Mouse (Mus musculus) hindbrain, embryonic 14.5 days (tissue): Measurements from ENCODE around the gene Gpr146. TPM values are rescaled to one million over a fixed set of nuclear protein-coding genes. Genes with fewer than 3 reads are reported as not detected.

Experiments
- ATAC-seq: fragments of 200-750 bp; cut with Nextera tagmentation; 2 replicates; pipeline ENCODE4 v1.8.0; 2017; ENCODE audit warnings: moderate number of reproducible peaks, mild to moderate bottlenecking, moderate TSS enrichment, moderate library complexity; ENCODE audit not compliant: low FRiP score
- DNase-seq: peaks from one replicate; pipeline ENCODE4 v3.0.0-alpha.2; 2015; ENCODE audit warnings: low spot score
- H3K27ac ChIP-seq: fragments of 300-500 bp; sonication (generic); 2 replicates; pipeline ENCODE4 v1.5.1; 2014; ENCODE audit warnings: mild to moderate bottlenecking, moderate library complexity
- H3K27me3 ChIP-seq: fragments of 300-500 bp; sonication (generic); 2 replicates; pipeline ENCODE4 v1.6.1; 2014; ENCODE audit warnings: mild to moderate bottlenecking, low read length, mixed read lengths; ENCODE audit not compliant: control insufficient read depth, insufficient read depth
- H3K36me3 ChIP-seq: fragments of 300-500 bp; sonication (generic); replicated peaks from 2 replicates; pipeline ENCODE4 v1.6.1; 2014; ENCODE audit not compliant: control insufficient read depth, insufficient read depth
- H3K4me1 ChIP-seq: fragments of 300-500 bp; sonication (generic); replicated peaks from 2 replicates; pipeline ENCODE4 v1.6.1; 2014; ENCODE audit warnings: antibody characterized with exemption, low read length, mixed read lengths; ENCODE audit not compliant: control insufficient read depth, insufficient read depth
- H3K4me2 ChIP-seq: fragments of 300-500 bp; sonication (generic); replicated peaks from 2 replicates; pipeline ENCODE4 v1.6.1; 2014; ENCODE audit warnings: mild to moderate bottlenecking, moderate library complexity
- H3K4me3 ChIP-seq: fragments of 300-500 bp; sonication (generic); replicated peaks from 2 replicates; pipeline ENCODE4 v1.5.1; 2014; ENCODE audit warnings: mild to moderate bottlenecking, low read length
- H3K9ac ChIP-seq: fragments of 300-500 bp; sonication (generic); 2 replicates; pipeline ENCODE4 v1.6.1; 2014
- H3K9me3 ChIP-seq: fragments of 300-500 bp; sonication (generic); 2 replicates; pipeline ENCODE4 v1.6.1; 2016; ENCODE audit warnings: low read length; ENCODE audit not compliant: control insufficient read depth
- WGBS: fragments of 180-500 bp; shearing (Covaris S2); extraction: QIAGEN DNeasy Blood & Tissue Kit; methylation state at CpG from one replicate; pipeline ENCODE4 v1.1.7; 2014; 5-methylcytosine and 5-hydroxymethylcytosine counted together
- polyA plus RNA-seq: library from polyadenylated mRNA; unstranded; fragments of >200 nt; fragmentation: Nextera tagmentation; extraction: Ambion mirVana; gene quantifications from 2 replicates; pipeline ENCODE4 v1.2.1, GENCODE M21; 2014

Gene Gpr146
- polyA plus RNA-seq, 1 experiment from 2014 or later, result 2.7 TPM

DNA sequence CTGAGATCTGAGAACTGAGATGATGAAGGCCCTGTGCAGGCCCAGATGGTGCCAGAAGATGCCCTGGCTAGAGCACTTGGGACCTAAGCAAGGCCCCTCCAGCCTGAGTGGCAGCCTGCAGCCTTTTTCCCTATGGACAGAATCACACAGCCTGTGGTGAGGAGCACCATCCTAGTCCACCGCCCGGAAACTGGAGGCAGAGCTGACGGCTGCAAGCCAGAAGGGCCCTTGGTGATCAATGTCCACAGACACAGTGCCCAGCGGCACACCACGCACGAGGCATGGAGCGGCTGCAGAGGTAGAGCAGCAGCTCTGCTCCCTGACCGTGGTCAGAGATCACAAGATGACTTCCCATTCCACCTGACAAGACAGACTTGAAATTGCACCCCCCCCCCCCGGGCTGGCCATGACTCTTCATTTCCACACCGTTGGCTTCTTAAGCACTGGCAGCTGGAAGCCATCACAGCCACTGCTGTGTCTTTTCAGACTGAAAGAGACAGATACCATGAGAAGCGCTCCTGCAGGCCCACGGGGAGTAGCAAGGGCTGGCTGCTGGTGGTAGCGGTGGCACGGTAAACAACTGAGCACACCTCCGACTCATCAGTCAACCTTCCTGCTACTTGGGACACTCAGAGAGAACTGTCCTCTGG lies 34.3 kb downstream of the Gpr146 start:
- H3K4me2 ChIP-seq, result no peak overlapping the region
- H3K4me3 ChIP-seq, result no peak overlapping the region
- ATAC-seq, result no peak
- no peaks in the 10 kb centered on the region for H3K36me3 ChIP-seq
- no peaks in the 10 kb centered on the region for H3K27me3 ChIP-seq
- no peaks in the 10 kb centered on the region for H3K9me3 ChIP-seq
- WGBS, result 65% methylated on average over 15 of the region's 15 CpGs
- H3K9ac ChIP-seq, result no peak overlapping the region
- H3K4me1 ChIP-seq, result no peaks in the 10 kb centered on the region
- DNase-seq, result no peak
- H3K27ac ChIP-seq, result no peak overlapping the region

DNA sequence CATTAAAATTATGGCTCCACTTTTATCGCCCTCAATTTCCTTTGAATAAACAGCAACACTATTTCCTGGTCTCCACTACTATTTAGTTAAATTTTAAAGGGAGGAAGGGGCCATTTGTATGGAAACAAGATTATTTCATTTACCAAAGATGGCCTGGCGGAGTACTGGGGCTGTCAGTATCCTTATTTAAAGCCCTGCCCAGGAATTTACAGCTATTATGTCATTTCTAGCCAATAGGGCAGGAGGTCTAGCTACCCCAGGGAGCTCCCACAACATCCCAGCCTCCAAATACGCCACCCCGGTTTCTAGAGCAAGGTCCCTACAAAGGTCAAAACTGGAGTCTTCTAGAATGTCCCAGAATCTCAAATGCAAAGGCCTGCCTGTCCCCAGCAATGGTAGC lies 36.0 kb downstream of the Gpr146 start:
- Histone ChIP-seq H3K27me3 (no peaks in the 10 kb centered on the region), H3K9me3 (no peaks in the 10 kb centered on the region), H3K4me2 (no peak overlapping the region), H3K36me3 (no peaks in the 10 kb centered on the region), H3K9ac (no peak overlapping the region), H3K4me3 (no peak overlapping the region), H3K27ac (no peak overlapping the region), H3K4me1 (peaks cover 6% of the 10 kb centered on the region; the same call in 1 of the 2 replicates)
- no peak for ATAC-seq
- no peak for DNase-seq
- WGBS, result 87% methylated on average over 4 of the region's 4 CpGs

DNA sequence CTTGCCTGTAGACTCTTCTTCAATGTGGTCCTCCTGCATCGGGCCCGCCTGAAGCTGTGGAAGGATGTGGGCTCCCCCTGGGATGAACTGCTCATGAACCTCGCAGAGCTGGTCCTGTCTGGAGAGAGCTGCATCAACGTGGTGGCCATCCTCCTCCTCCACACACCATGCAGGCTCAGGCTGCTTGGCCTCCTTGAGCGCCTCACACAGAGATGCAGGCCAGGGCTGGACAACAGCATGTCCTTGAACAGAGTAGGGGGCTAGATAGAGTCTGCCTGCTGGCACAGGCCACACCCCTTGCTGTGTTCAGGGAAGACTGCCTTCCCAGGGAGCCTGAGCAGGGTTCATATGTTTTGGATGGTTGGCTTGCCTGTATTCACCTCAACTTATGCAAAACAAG lies 37.5 kb downstream of the Gpr146 start:
- H3K4me2 ChIP-seq, result no peak overlapping the region
- DNase-seq (no peak), ATAC-seq (no peak)
- H3K27me3 ChIP-seq, result no peaks in the 10 kb centered on the region
- no peak overlapping the region for H3K9ac ChIP-seq
- H3K36me3 ChIP-seq, result no peaks in the 10 kb centered on the region
- H3K27ac ChIP-seq, result no peak overlapping the region
- no peaks in the 10 kb centered on the region for H3K9me3 ChIP-seq
- WGBS, result 93% methylated on average over 5 of the region's 5 CpGs
- H3K4me3 ChIP-seq, result no peak overlapping the region
- peaks cover 17% of the 10 kb centered on the region for H3K4me1 ChIP-seq

DNA sequence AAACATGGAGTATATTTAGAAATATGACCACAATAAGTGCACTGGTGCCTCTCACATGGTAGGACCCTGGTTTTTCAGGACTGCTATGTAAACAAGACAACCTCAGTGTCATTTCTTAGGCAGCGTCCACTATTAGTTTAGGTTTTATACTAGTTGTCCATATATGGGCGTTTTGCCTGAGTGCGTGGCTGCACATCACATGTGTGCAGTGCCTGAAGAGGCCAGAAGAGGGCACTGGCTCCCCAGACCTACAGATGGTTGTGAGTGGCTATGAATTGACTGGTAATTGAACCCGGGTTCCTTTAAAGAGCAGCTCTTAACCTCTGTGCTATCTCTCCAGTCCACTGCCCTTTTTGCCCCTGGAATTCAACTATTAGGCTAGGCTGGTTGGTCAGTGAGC lies 39.4 kb downstream of the Gpr146 start:
- Histone ChIP-seq H3K36me3 (no peaks in the 10 kb centered on the region), H3K27ac (no peak overlapping the region), H3K4me2 (no peak overlapping the region), H3K9me3 (no peaks in the 10 kb centered on the region), H3K9ac (no peak overlapping the region), H3K4me1 (peaks cover 17% of the 10 kb centered on the region), H3K4me3 (no peak overlapping the region), H3K27me3 (no peaks in the 10 kb centered on the region)
- 93% methylated on average over 4 of the region's 4 CpGs for WGBS
- DNase-seq, result no peak
- no peak for ATAC-seq

DNA sequence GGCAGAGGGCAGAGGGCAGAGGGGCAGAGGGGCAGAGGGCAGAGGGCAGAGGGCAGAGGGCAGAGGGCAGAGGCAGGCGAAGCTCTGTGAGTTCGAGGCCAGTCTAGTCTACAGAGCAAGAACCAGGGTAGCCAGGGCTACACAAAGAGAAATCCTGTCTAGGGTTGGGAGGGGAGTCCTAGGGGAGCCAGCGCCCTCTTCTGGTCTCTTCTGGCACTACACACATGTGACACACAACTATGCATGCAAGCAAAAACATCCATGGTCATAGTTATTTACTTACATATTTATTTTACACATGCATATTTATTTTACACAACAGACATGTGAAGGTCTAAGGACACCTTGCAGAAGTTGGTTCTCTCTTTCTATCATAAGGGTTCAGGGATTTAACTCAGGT lies 40.0 kb downstream of the Gpr146 start:
- DNase-seq (no peak), ATAC-seq (no peak)
- no peaks in the 10 kb centered on the region for H3K27me3 ChIP-seq
- H3K4me2 ChIP-seq, result no peak overlapping the region
- H3K9ac ChIP-seq, result no peak overlapping the region
- no peaks in the 10 kb centered on the region for H3K36me3 ChIP-seq
- WGBS, result 90% methylated on average over 3 of the region's 3 CpGs
- no peaks in the 10 kb centered on the region for H3K9me3 ChIP-seq
- H3K4me3 ChIP-seq, result no peak overlapping the region
- 0 out of 2 replicates have a peak overlapping the region, but pooled peaks have one; percentile 58 for H3K27ac ChIP-seq
- peaks cover 21% of the 10 kb centered on the region for H3K4me1 ChIP-seq

DNA sequence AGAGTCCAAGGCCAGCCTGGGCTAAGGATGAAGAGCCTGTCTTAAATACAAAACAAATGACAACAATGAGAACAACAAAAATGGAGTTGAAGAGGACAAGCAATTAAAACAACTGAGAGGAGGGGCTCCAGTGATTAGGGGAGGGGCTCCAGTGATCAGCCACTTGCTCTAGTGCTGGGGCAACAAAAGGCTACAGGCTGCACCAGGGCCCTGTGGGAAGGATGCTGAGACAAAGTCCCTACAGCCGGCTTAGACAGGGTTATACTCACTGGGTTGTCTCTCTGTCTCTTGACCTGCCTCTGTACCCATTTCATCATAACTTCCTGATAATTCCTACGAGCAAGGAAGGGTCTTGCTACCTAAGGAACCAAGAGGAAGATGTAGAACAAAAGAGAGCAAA lies 40.6 kb downstream of the Gpr146 start:
- DNase-seq (no peak), ATAC-seq (no peak)
- Histone ChIP-seq H3K4me2 (no peak overlapping the region), H3K4me1 (peaks cover 27% of the 10 kb centered on the region), H3K27me3 (no peaks in the 10 kb centered on the region), H3K4me3 (no peak overlapping the region), H3K9me3 (no peaks in the 10 kb centered on the region), H3K27ac (peak overlapping the region; percentile 58; the same call in 1 of the 2 replicates), H3K36me3 (no peaks in the 10 kb centered on the region), H3K9ac (no peak overlapping the region)
- WGBS, result 45% methylated on average over 2 of the region's 2 CpGs

DNA sequence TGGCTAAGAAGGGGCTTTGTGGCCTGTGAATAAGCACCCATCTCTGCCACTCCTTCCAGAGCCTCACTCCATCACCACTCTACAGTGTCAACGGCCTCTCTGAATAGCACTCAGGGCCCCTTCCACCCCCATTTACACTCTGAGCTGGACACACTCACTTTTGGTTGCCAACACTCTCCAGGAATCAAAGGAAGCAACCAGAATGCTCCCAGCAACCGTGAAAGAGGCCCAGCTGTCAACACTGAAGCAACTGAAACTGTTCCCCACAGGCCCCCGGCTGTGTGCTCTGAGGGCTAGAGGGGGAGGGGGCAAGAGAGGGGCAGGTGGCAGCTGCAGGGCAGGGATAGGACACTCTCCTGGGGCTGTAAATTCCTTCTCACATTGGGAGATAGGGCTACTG lies 41.1 kb downstream of the Gpr146 start:
- H3K4me3 ChIP-seq, result no peak overlapping the region
- H3K4me1 ChIP-seq, result peaks cover 29% of the 10 kb centered on the region
- peak overlapping the region; percentile 58 for H3K27ac ChIP-seq
- no peaks in the 10 kb centered on the region for H3K27me3 ChIP-seq
- 5% methylated on average over 3 of the region's 3 CpGs for WGBS
- no peak overlapping the region for H3K9ac ChIP-seq
- H3K9me3 ChIP-seq, result no peaks in the 10 kb centered on the region
- DNase-seq (peak; percentile 54), ATAC-seq (peak; percentile 75; the same call in 1 of the 2 replicates)
- no peak overlapping the region for H3K4me2 ChIP-seq
- H3K36me3 ChIP-seq, result no peaks in the 10 kb centered on the region

DNA sequence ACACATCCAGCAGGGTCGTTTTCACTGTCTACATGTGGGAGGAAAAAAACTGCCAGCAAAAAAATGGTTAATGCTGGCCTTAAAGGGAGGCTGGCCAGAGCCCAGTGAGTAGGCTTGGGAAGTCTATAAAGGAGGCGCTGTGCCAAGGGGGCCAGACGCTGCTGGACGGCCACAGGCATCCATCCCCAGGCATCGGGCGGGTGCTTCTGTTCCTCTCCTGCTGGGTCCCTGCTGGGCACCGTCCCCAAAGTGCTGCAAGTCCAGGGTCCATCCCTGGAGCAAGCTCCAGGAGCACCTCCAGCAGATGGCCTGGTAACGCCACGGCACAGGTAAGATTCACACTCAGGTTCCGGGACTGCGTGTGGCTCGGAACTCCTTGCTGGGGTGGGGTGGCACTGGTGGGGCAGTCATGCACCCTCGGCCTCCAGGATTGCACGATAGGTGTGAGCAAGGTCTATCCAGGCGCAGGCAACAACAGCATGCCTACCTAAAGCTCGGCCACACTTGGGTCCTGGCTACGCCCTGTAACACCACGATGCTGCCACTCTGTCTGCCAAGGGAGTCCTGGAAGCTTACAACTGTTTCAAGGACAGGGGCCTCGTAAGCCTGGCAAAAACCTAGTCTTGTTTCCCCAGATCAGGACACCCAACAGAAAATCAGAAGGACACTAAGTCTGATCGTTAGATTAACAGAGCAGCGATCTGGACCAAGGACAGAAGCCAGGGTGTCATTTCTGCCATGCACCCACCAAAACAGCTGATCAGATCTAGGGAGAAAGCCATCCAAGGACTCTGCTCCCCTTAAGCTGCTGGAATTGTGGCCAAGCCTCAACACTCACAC lies 45.7 kb downstream of the Gpr146 start, which contains the start of gene Gper1:
Gene Gper1, plus strand, starts transcription at position 126 of the 840 bp plus-strand sequence.
- WGBS, result 48% methylated on average over 21 of the region's 21 CpGs
- Histone ChIP-seq H3K9ac (peak within 1 kb of the TSS; percentile 32), H3K9me3 (no peaks in the 10 kb centered on the region), H3K27me3 (no peaks in the 10 kb centered on the region), H3K27ac (no peak within 1 kb of the TSS), H3K4me2 (peak within 1 kb of the TSS; percentile 30), H3K4me1 (peaks cover 26% of the 10 kb centered on the region), H3K4me3 (peak within 1 kb of the TSS; percentile 19), H3K36me3 (no peaks in the 10 kb centered on the region)
- DNase-seq (peak; percentile 63), ATAC-seq (peak; percentile 49)

DNA sequence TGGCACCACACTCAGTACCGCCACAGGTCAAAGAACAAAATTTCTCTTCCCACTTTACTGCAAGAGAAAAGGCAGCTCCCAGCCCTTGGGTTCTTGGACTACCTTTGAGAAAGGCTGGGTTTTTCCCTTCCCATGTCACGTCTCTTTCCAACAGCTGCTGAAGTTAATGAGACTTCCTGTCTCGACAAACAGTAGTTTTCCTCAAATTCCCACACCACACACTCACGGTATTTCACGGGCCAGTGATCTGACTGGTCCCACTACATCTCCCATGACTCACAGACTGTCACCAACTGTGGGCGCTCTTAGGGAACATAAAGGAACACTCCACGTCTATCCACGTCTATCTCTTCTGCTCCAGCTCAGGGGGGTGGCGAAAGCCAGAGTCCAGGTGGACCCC lies 47.7 kb downstream of the Gpr146 start:
- Histone ChIP-seq H3K36me3 (no peaks in the 10 kb centered on the region), H3K9ac (no peak overlapping the region), H3K4me2 (no peak overlapping the region), H3K27ac (no peak overlapping the region), H3K9me3 (no peaks in the 10 kb centered on the region), H3K4me1 (peaks cover 24% of the 10 kb centered on the region), H3K4me3 (no peak overlapping the region), H3K27me3 (no peaks in the 10 kb centered on the region)
- WGBS, result 76% methylated on average over 9 of the region's 9 CpGs
- ATAC-seq, result no peak
- no peak for DNase-seq
